Mouse (Mus musculus): ENCODE results near the gene Defb13. TPM values are rescaled to one million over a fixed set of nuclear protein-coding genes. Genes with fewer than 3 reads are reported as not detected.

Gene Defb13
- polyA plus RNA-seq, 1 experiment from 2014 or later, result not detected

Other genes with a start within 250 kb of the Defb13 start
- not detected in 2 replicates for gene AY761184, start 243.1 kb upstream of the Defb13 start, polyA plus RNA-seq (2015; fragmentation: Nextera tagmentation; extraction: Ambion mirVana)
- gene Defa24, start 212.3 kb upstream of the Defb13 start, polyA plus RNA-seq (2015; fragmentation: Nextera tagmentation; extraction: Ambion mirVana), result 5.6 and 10.2 TPM in 2 replicates
- not detected in 2 replicates for gene Defb50, start 123.2 kb upstream of the Defb13 start, polyA plus RNA-seq (2015; fragmentation: Nextera tagmentation; extraction: Ambion mirVana)
- gene Defb2, start 106.8 kb upstream of the Defb13 start, polyA plus RNA-seq (2015; fragmentation: Nextera tagmentation; extraction: Ambion mirVana), result not detected in 2 replicates
- not detected in 2 replicates for gene Defb10, start 87.9 kb upstream of the Defb13 start, polyA plus RNA-seq (2015; fragmentation: Nextera tagmentation; extraction: Ambion mirVana)
- not detected in 2 replicates for gene Defb9, start 61.3 kb upstream of the Defb13 start, polyA plus RNA-seq (2015; fragmentation: Nextera tagmentation; extraction: Ambion mirVana)
- not detected in 2 replicates for gene Defb11, start 40.4 kb upstream of the Defb13 start, polyA plus RNA-seq (2015; fragmentation: Nextera tagmentation; extraction: Ambion mirVana)
- gene Defb15, start 14.1 kb upstream of the Defb13 start, polyA plus RNA-seq (2015; fragmentation: Nextera tagmentation; extraction: Ambion mirVana), result not detected in 2 replicates
- not detected in 2 replicates for gene Defb35, start 8.4 kb upstream of the Defb13 start, polyA plus RNA-seq (2015; fragmentation: Nextera tagmentation; extraction: Ambion mirVana)
- gene Fam90a1a, start 12.0 kb downstream of the Defb13 start, polyA plus RNA-seq (2015; fragmentation: Nextera tagmentation; extraction: Ambion mirVana), result not detected in 2 replicates
- gene Ccdc70, start 23.0 kb downstream of the Defb13 start, polyA plus RNA-seq (2015; fragmentation: Nextera tagmentation; extraction: Ambion mirVana), result not detected in 2 replicates
- 11.1 and 12.7 TPM in 2 replicates for gene Atp7b, start 113.5 kb downstream of the Defb13 start, polyA plus RNA-seq (2015; fragmentation: Nextera tagmentation; extraction: Ambion mirVana)
- 34.2 and 38.1 TPM in 2 replicates for gene Alg11, start 114.0 kb downstream of the Defb13 start, polyA plus RNA-seq (2015; fragmentation: Nextera tagmentation; extraction: Ambion mirVana)
- 0.39 and 0.58 TPM in 2 replicates for gene Nek5, start 178.3 kb downstream of the Defb13 start, polyA plus RNA-seq (2015; fragmentation: Nextera tagmentation; extraction: Ambion mirVana)
- gene Nek3, start 219.7 kb downstream of the Defb13 start, polyA plus RNA-seq (2015; fragmentation: Nextera tagmentation; extraction: Ambion mirVana), result 3.6 and 5.2 TPM in 2 replicates
- gene Ckap2, start 239.1 kb downstream of the Defb13 start, polyA plus RNA-seq (2015; fragmentation: Nextera tagmentation; extraction: Ambion mirVana), result 42.7 and 43.8 TPM in 2 replicates
- gene Vps36, start 246.0 kb downstream of the Defb13 start, polyA plus RNA-seq (2015; fragmentation: Nextera tagmentation; extraction: Ambion mirVana), result 41.8 and 42.8 TPM in 2 replicates

All from stomach, embryonic 16.5 days (tissue).